Mouse (Mus musculus) intestine, embryonic 16.5 days (tissue): ENCODE results near the gene Sfmbt1. TPM values are rescaled to one million over a fixed set of nuclear protein-coding genes. Genes with fewer than 3 reads are reported as not detected.
A peak's percentile ranks its signal among the peaks of the same experiment; 100 is the strongest.

ENCODE experiments used
- ATAC-seq: fragments of 200-750 bp; cut with Nextera tagmentation; 2 replicates; pipeline ENCODE4 v1.8.0; 2017; ENCODE audit warnings: moderate TSS enrichment, moderate library complexity
- H3K27ac ChIP-seq: fragments of 300-500 bp; sonication (generic); 2 replicates; pipeline ENCODE4 v1.5.1; 2014; ENCODE audit warnings: mild to moderate bottlenecking, low read length
- H3K27me3 ChIP-seq: fragments of 300-500 bp; sonication (generic); replicated peaks from 2 replicates; pipeline ENCODE4 v1.6.1; 2014; ENCODE audit warnings: low read length, control low read depth, mixed read lengths; ENCODE audit not compliant: control insufficient read depth, insufficient read depth
- H3K36me3 ChIP-seq: fragments of 300-500 bp; sonication (generic); 2 replicates; pipeline ENCODE4 v1.6.1; 2014; ENCODE audit warnings: low read length, control low read depth; ENCODE audit not compliant: control insufficient read depth, insufficient read depth
- H3K4me1 ChIP-seq: fragments of 300-500 bp; sonication (generic); 2 replicates; pipeline ENCODE4 v1.6.1; 2014; ENCODE audit warnings: low read length, control low read depth, mixed read lengths; ENCODE audit not compliant: control insufficient read depth, insufficient read depth
- H3K4me2 ChIP-seq: fragments of 300-500 bp; sonication (generic); 2 replicates; pipeline ENCODE4 v1.6.1; 2014; ENCODE audit warnings: low read depth, low read length, control low read depth
- H3K4me3 ChIP-seq: fragments of 300-500 bp; sonication (generic); 2 replicates; pipeline ENCODE4 v1.5.1; 2014; ENCODE audit warnings: mild to moderate bottlenecking, low read length
- H3K9ac ChIP-seq: fragments of 300-500 bp; sonication (generic); 2 replicates; pipeline ENCODE4 v1.6.1; 2014; ENCODE audit warnings: low read depth, low read length
- H3K9me3 ChIP-seq: fragments of 300-500 bp; sonication (generic); 2 replicates; pipeline ENCODE4 v1.6.1; 2016; ENCODE audit warnings: low read length, control low read depth; ENCODE audit not compliant: control insufficient read depth
- WGBS: fragments of 180-500 bp; shearing (Covaris S2); extraction: QIAGEN DNeasy Blood & Tissue Kit; methylation state at CpG from one replicate; pipeline ENCODE4 v1.1.7; 2014; 5-methylcytosine and 5-hydroxymethylcytosine counted together
- polyA plus RNA-seq: library from polyadenylated mRNA; unstranded; fragments of >200 nt; fragmentation: Nextera tagmentation; extraction: Ambion mirVana; gene quantifications from 2 replicates; pipeline ENCODE4 v1.2.1, GENCODE M21; 2015

Gene Sfmbt1
- polyA plus RNA-seq, 1 experiment from 2014 or later, result 11.1 TPM

GRCm38 (mm10) chr14:30692439-30692838 lies 22.2 kb upstream of the Sfmbt1 start:
- no peaks in the 10 kb centered on the region for H3K9me3 ChIP-seq
- H3K27ac ChIP-seq, result no peak overlapping the region
- no peaks in the 10 kb centered on the region for H3K27me3 ChIP-seq
- no peak overlapping the region for H3K4me2 ChIP-seq
- 0 out of 2 replicates have a peak, but pooled peaks cover 7% of the 10 kb centered on the region for H3K36me3 ChIP-seq
- 83% methylated on average over 6 of the region's 6 CpGs for WGBS
- no peak overlapping the region for H3K9ac ChIP-seq
- peaks cover 3% of the 10 kb centered on the region; the same call in 1 of the 2 replicates for H3K4me1 ChIP-seq
- no peak for ATAC-seq
- H3K4me3 ChIP-seq, result no peak overlapping the region

- Histone ChIP-seq H3K27ac (no peak overlapping the region), H3K27me3 (no peaks in the 10 kb centered on the region), H3K9me3 (no peaks in the 10 kb centered on the region), H3K4me2 (no peak overlapping the region), H3K4me1 (peaks cover 3% of the 10 kb centered on the region; the same call in 1 of the 2 replicates), H3K4me3 (no peak overlapping the region), H3K36me3 (0 out of 2 replicates have a peak, but pooled peaks cover 6% of the 10 kb centered on the region), H3K9ac (no peak overlapping the region)
- no peak for ATAC-seq
- WGBS, result 87% methylated on average over 2 of the region's 2 CpGs
Measured at GRCm38 (mm10) chr14:30694786-30695185, 19.9 kb upstream of the Sfmbt1 start.

- Histone ChIP-seq H3K36me3 (no peaks in the 10 kb centered on the region), H3K4me3 (no peak overlapping the region), H3K4me2 (no peak overlapping the region), H3K9ac (no peak overlapping the region), H3K27me3 (no peaks in the 10 kb centered on the region), H3K9me3 (no peaks in the 10 kb centered on the region), H3K27ac (no peak overlapping the region), H3K4me1 (no peaks in the 10 kb centered on the region)
- WGBS, result 59% methylated on average over 4 of the region's 4 CpGs
- no peak for ATAC-seq
Measured at GRCm38 (mm10) chr14:30695609-30696008, 19.0 kb upstream of the Sfmbt1 start.

DNA sequence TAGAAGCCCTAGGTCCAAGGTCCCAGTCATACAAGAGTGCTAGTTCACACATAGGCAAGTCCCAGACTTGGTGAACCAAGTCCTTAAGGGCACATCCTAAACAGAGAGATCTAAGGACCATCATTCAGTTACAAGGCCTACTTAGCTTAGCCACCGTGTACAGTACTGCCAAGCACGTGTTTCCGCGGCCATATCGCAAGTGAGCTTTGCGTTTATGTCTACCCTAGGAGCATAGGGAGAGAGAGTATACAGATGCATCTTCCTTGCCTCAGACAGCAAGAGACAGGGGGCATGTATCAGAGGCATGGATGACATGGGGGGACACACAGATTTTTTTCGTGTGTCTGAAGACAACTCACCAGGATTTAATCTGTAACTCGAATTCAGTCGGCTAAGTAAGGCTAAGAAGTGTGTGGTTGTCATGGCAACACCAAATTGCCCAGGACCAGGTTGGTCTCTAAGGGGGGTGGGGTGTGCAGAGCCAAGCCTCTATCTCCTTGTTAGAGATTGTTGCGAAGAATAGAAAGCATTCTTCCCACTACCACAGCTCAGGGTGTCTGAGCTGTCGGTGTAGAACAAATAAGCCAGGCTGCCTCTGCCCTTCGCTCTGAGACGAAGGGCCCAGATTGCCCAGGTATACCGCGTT lies 17.1 kb upstream of the Sfmbt1 start:
- Histone ChIP-seq H3K4me1 (no peaks in the 10 kb centered on the region), H3K27ac (no peak overlapping the region), H3K36me3 (no peaks in the 10 kb centered on the region), H3K4me2 (no peak overlapping the region), H3K27me3 (no peaks in the 10 kb centered on the region), H3K9ac (no peak overlapping the region), H3K9me3 (no peaks in the 10 kb centered on the region), H3K4me3 (no peak overlapping the region)
- ATAC-seq, result no peak
- 75% methylated on average over 15 of the region's 15 CpGs for WGBS

GRCm38 (mm10) chr14:30699656-30700055 lies 15.0 kb upstream of the Sfmbt1 start:
- H3K9ac ChIP-seq, result no peak overlapping the region
- peak; percentile 41; the same call in 1 of the 2 replicates for ATAC-seq
- no peak overlapping the region for H3K4me2 ChIP-seq
- no peaks in the 10 kb centered on the region for H3K9me3 ChIP-seq
- no peak overlapping the region for H3K4me3 ChIP-seq
- no peaks in the 10 kb centered on the region for H3K36me3 ChIP-seq
- H3K4me1 ChIP-seq, result peaks cover 4% of the 10 kb centered on the region; the same call in 1 of the 2 replicates
- no peak overlapping the region for H3K27ac ChIP-seq
- no peaks in the 10 kb centered on the region for H3K27me3 ChIP-seq
- 38% methylated on average over 8 of the region's 8 CpGs for WGBS

- Histone ChIP-seq H3K4me2 (no peak overlapping the region), H3K4me1 (peaks cover 7% of the 10 kb centered on the region; the same call in 1 of the 2 replicates), H3K9ac (no peak overlapping the region), H3K4me3 (no peak overlapping the region), H3K27ac (peak overlapping the region; percentile 19; the same call in 1 of the 2 replicates), H3K27me3 (no peaks in the 10 kb centered on the region), H3K36me3 (no peaks in the 10 kb centered on the region), H3K9me3 (no peaks in the 10 kb centered on the region)
- 54% methylated on average over 5 of the region's 5 CpGs for WGBS
- no peak for ATAC-seq
Measured at GRCm38 (mm10) chr14:30702512-30702911, 12.1 kb upstream of the Sfmbt1 start.

DNA sequence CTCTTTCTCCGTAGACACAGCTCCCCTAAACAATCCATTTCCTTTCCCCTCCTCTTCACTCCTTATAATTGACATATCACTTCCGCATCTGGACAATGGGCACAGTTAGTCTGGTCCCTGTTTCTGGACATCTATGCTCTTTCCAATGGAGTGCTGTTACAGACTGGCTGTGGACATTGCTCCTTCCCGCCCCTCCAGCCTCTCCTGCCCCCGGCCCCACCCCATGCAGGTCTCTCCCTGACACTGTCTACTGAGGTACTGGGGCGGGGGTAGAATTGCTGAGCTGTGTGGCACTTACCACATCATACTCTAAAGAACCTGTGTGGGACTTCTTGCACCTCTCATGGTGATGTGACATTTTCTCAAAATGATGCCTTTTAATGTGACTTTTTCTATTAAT lies 11.6 kb upstream of the Sfmbt1 start:
- Histone ChIP-seq H3K4me2 (no peak overlapping the region), H3K27me3 (no peaks in the 10 kb centered on the region), H3K27ac (peak overlapping the region; percentile 19; the same call in 1 of the 2 replicates), H3K9ac (no peak overlapping the region), H3K4me1 (peaks cover 7% of the 10 kb centered on the region; the same call in 1 of the 2 replicates), H3K4me3 (no peak overlapping the region), H3K9me3 (no peaks in the 10 kb centered on the region), H3K36me3 (no peaks in the 10 kb centered on the region)
- ATAC-seq, result peak; percentile 70
- WGBS, result 64% methylated on average over 5 of the region's 5 CpGs

- Histone ChIP-seq H3K27ac (peak overlapping the region; percentile 25), H3K4me3 (no peak overlapping the region), H3K27me3 (no peaks in the 10 kb centered on the region), H3K9me3 (no peaks in the 10 kb centered on the region), H3K4me1 (peaks cover 7% of the 10 kb centered on the region; the same call in 1 of the 2 replicates), H3K36me3 (no peaks in the 10 kb centered on the region), H3K4me2 (no peak overlapping the region), H3K9ac (no peak overlapping the region)
- peak; percentile 76 for ATAC-seq
- WGBS, result 54% methylated on average over 8 of the region's 8 CpGs
Measured at GRCm38 (mm10) chr14:30704098-30704855, 10.4 kb upstream of the Sfmbt1 start.

DNA sequence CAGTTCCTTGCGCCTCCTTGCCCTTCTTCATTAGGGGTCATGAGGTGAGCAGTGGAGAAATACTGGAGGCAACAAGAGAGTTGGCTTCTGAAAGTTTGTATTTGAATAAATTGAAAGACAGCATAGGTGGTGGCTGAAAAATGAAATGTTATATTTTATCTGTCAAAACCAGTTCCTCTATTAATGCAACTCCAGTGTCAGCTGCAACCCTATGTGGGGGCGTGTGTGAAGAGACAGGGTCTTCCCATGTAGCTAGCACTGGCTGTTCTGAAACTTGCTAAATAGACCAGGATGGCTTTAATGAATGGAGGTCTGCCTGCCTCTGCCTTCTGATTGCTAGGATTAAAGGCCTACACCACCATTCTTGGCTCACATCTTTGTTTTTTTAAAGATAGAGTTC lies 2.8 kb upstream of the Sfmbt1 start:
- Histone ChIP-seq H3K4me3 (no peak overlapping the region), H3K36me3 (no peaks in the 10 kb centered on the region)
- 96% methylated on average over 2 of the region's 2 CpGs for WGBS

More for the DNA sequence above, 2.8 kb upstream of the Sfmbt1 start:
- Histone ChIP-seq H3K27ac (no peak overlapping the region), H3K4me1 (no peaks in the 10 kb centered on the region), H3K9me3 (no peaks in the 10 kb centered on the region), H3K27me3 (0 out of 2 replicates have a peak, but pooled peaks cover 3% of the 10 kb centered on the region), H3K4me2 (no peak overlapping the region), H3K9ac (no peak overlapping the region)
- no peak for ATAC-seq
